Mouse (Mus musculus): ENCODE data around the gene Cep162. TPM values are rescaled to one million over a fixed set of nuclear protein-coding genes. Genes with fewer than 3 reads are reported as not detected.

Cep162 gene
- polyA plus RNA-seq, 1 experiment from 2014 or later = 13.3 TPM

DNA sequence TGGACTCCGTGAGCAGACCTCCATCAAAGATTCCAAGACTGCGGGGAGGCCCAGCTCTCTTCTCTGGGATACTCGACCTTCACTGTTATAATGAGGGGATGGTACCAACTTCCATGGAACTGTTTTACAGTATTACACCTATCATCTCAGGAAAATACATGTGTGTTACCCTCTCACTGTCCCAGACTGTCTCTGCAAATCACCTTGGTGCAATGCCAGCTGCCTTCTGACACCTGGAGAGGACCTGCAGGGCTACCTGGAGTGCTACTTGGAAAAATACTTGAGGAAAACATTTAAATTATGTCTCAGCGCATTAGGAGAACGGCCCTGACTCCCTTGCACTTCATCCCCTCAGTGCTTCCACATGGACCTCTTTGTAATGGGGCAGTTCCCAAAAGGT, 54.9 kb downstream of the Cep162 start:
- DNase-seq (ENCODE audit: low read depth, low spot score) = no peak
- CTCF ChIA-PET = no interaction called here
- H3K27me3 ChIP-seq = no peaks in the 10 kb centered on the region
- in situ Hi-C loops (cut with MboI; ENCODE audit: low pct_unique_long_range_greater_than_20kb) = no loop called here
- no peak for TF ChIP-seq CTCF (IDR thresholded peaks at IDR 0.05)
- POLR2A ChIA-PET = no interaction called here
- no peak for ATAC-seq

DNA sequence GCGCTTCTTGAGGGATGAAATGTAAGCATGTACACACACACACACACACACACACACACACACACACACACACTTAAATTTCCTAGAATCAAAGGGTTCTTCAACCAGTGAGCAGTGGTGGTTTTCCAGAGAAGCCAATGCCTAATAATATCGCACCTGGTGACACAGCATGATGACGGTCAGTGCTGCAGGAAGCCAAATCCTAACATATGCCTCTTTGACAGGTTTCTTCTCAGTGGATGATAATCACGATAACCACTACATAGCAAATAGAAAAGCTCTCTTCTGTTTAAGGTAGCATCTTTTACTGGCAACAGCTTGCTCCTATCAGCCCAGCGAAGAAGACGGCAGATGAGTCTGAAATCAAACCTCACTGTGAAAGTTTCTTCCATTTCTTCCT, 57.3 kb downstream of the Cep162 start:
- CTCF ChIA-PET = interaction anchor here (0.7 to 1.5 kb wide), 3 partner anchors 12 to 170 kb away, joined by 3 to 4 read pairs (median 4); no protein-coding TSS in a partner anchor
- DNase-seq (ENCODE audit: low read depth, low spot score) = no peak
- in situ Hi-C loops (cut with MboI; ENCODE audit: low pct_unique_long_range_greater_than_20kb) = no loop called here
- no peaks in the 10 kb centered on the region for H3K27me3 ChIP-seq
- POLR2A ChIA-PET = no interaction called here
- TF ChIP-seq CTCF (IDR thresholded peaks at IDR 0.05) = no peak
- ATAC-seq = no peak

DNA sequence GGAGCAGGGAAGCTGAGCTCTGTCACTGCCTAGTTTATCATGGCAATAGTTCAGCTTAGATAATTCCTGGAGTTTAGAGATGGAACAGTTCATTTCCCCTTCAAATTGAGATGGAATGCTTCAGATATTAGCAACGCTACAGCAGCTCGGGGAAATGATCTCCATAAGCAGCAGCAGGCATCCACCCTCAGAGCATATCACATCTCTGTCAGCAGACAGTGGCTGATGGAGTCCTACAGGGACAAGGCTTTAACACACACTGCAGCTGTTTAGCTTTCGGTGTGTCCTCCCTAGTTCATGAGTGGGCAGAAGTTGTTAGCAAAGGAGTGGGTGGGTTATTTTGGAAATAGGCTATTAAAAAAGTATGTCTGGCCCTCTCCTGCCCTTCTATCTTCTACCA, 58.1 kb downstream of the Cep162 start:
- H3K27me3 ChIP-seq = no peaks in the 10 kb centered on the region
- POLR2A ChIA-PET = no interaction called here
- in situ Hi-C loops (cut with MboI; ENCODE audit: low pct_unique_long_range_greater_than_20kb) = no loop called here
- DNase-seq (ENCODE audit: low read depth, low spot score) (no peak), ATAC-seq (no peak)
- CTCF ChIA-PET = interaction anchor here (0.7 to 1.5 kb wide), 6 partner anchors 10 to 170 kb away, joined by 3 to 5 read pairs (median 4); no protein-coding TSS in a partner anchor
- TF ChIP-seq CTCF (IDR thresholded peaks at IDR 0.05) = no peak

DNA sequence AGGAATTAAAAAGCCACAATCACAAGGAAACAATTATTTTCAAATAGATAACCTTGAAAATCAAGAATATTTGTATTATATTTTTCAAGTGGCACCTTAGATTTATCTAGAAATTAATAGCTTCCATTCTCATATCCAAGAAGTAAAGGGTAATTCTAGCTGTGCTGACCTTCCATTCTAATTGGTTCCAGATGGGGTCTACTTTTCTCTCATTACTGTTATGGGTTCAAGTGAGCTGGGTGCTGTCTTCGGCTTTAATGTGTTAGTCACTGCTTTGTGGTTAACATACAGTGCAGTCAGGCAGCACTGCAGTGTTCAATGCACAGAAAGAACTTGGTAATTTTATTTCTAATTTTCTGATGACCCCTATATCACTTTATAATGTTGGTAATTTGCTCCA, 61.6 kb downstream of the Cep162 start:
- TF ChIP-seq CTCF (IDR thresholded peaks at IDR 0.05) = no peak
- ATAC-seq (no peak), DNase-seq (ENCODE audit: low read depth, low spot score) (no peak)
- POLR2A ChIA-PET = interaction anchor here (0.6 kb wide), 1 partner anchor 1134 kb away, joined by 5 read pairs; no protein-coding TSS in a partner anchor
- CTCF ChIA-PET = interaction anchor here (1.0 to 2.1 kb wide), 3 partner anchors 8 to 13 kb away, joined by 3 to 4 read pairs (median 3); no protein-coding TSS in a partner anchor
- in situ Hi-C loops (cut with MboI; ENCODE audit: low pct_unique_long_range_greater_than_20kb) = no loop called here
- no peaks in the 10 kb centered on the region for H3K27me3 ChIP-seq

DNA sequence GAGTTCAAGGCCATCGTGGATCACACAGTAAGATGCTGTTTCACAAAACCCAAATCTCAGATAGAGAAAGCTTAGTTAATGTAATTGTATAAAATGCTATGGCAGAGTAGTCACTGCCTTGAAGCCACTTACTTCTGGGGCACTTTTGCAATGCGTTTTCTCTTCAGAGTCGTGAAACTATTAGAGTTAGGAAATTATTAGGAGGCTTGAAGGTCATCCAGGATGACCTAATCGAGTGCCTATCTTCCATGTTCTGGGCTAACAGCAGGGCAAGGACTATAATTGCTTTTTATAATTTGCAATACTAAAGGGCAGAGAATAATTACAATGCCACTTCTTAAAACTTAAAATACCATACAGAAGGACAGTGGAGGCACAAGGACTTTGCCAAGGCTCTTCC, 68.0 kb downstream of the Cep162 start:
- no peak for ATAC-seq
- DNase-seq (ENCODE audit: low read depth, low spot score) = no peak
- CTCF ChIA-PET = interaction anchor here (1.0 to 2.0 kb wide), 2 partner anchors 10 to 90 kb away, joined by 3 to 4 read pairs; no protein-coding TSS in a partner anchor
- POLR2A ChIA-PET = no interaction called here
- TF ChIP-seq CTCF (IDR thresholded peaks at IDR 0.05) = no peak
- in situ Hi-C loops (cut with MboI; ENCODE audit: low pct_unique_long_range_greater_than_20kb) = no loop called here
- H3K27me3 ChIP-seq = no peaks in the 10 kb centered on the region

DNA sequence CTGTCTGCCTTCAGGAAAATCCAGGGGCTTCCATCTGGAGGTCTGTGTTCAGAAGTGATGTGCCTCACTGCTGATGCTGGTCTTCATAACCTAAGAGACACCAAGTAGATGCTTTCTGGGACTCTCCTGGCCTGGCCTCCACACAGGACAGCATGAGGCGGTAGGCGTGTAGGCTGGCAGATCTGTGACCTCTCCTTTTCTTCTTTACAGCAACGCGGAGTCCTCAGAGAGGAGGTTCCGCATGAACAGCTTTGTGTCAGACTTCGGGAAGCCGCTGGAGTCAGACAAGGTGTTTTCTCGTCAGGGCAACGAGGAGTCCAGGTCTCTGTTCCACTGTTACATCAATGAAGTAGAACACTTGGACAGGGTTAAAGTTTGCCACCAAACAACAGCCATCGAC, 73.1 kb downstream of the Cep162 start:
- in situ Hi-C loops (cut with MboI; ENCODE audit: low pct_unique_long_range_greater_than_20kb) = no loop called here
- CTCF ChIA-PET = interaction anchor here (1.3 kb wide), 1 partner anchor 10 kb away, joined by 4 read pairs; no protein-coding TSS in a partner anchor
- no peak for TF ChIP-seq CTCF (IDR thresholded peaks at IDR 0.05)
- POLR2A ChIA-PET = no interaction called here
- H3K27me3 ChIP-seq = no peaks in the 10 kb centered on the region
- no peak for ATAC-seq
- no peak for DNase-seq (ENCODE audit: low read depth, low spot score)

DNA sequence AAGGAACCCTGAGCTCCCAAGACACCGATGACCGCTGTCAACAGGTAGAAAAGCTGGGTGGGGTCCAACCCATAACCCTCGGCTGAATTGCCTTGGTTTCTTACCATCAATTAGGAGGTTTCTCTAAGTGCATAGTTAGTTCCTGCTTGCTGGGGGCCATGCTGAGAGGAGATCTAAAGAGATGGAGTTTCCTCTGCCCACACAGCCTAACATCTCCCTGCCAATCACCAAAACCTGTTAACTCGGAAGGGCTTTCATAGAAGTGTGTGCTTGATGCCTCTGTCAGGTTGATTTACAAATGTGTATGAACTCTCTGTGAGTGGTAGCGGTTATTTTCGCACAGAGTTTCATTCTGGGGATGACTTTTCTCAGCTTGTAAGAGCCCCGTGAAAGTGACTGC, 76.8 kb downstream of the Cep162 start:
- DNase-seq (ENCODE audit: low read depth, low spot score) = no peak
- in situ Hi-C loops (cut with MboI; ENCODE audit: low pct_unique_long_range_greater_than_20kb) = no loop called here
- no peak for ATAC-seq
- no peak for TF ChIP-seq CTCF (IDR thresholded peaks at IDR 0.05)
- POLR2A ChIA-PET = no interaction called here
- CTCF ChIA-PET = no interaction called here
- H3K27me3 ChIP-seq = no peaks in the 10 kb centered on the region

DNA sequence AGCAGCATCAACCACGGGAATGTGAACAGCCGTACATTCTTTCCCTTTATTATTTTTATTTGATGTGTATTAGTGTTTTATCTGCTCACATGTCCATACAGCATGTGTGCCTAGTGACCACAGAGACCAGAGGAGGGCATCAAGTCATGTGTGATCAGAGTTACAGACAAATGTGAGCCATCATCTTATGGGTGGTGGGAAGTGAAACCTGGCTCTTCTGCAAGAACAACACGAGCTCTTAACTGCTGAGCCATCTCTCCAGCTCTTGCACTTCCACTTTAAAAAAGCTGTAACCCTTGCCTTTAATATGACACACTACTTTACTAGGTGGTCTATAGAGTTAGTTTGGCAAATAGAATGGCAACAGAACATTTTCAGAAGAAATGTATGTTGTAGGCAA, 83.8 kb downstream of the Cep162 start:
- TF ChIP-seq CTCF (IDR thresholded peaks at IDR 0.05) = no peak
- no peaks in the 10 kb centered on the region for H3K27me3 ChIP-seq
- POLR2A ChIA-PET = no interaction called here
- in situ Hi-C loops (cut with MboI; ENCODE audit: low pct_unique_long_range_greater_than_20kb) = no loop called here
- DNase-seq (ENCODE audit: low read depth, low spot score) (no peak), ATAC-seq (no peak)
- CTCF ChIA-PET = interaction anchor here (1.1 kb wide), 1 partner anchor 23 kb away, joined by 3 read pairs; no protein-coding TSS in a partner anchor

DNA sequence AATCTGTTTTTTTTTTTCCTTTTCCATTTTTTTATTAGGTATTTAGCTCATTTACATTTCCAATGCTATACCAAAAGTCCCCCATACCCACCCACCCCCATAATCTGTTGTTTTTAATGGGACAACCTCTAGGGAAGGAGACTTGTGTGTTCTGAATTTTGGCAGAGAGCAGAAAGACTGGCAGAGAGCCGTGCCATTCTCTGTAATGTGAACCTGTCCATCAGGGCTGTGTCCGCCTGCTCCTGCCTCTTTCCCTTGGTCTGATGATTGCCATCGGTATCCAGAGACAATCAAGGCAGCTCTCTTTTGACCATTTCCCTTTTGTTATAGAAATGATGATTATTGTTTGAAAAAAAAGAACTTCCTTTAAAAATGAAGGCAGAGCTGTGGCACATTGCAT, 84.4 kb downstream of the Cep162 start:
- ChIA-PET POLR2A (no interaction called here), CTCF (interaction anchor here (1.1 kb wide), 1 partner anchor 24 kb away, joined by 3 read pairs; no protein-coding TSS in a partner anchor)
- no peaks in the 10 kb centered on the region for H3K27me3 ChIP-seq
- in situ Hi-C loops (cut with MboI; ENCODE audit: low pct_unique_long_range_greater_than_20kb) = no loop called here
- no peak for ATAC-seq
- DNase-seq (ENCODE audit: low read depth, low spot score) = no peak
- TF ChIP-seq CTCF (IDR thresholded peaks at IDR 0.05) = no peak

DNA sequence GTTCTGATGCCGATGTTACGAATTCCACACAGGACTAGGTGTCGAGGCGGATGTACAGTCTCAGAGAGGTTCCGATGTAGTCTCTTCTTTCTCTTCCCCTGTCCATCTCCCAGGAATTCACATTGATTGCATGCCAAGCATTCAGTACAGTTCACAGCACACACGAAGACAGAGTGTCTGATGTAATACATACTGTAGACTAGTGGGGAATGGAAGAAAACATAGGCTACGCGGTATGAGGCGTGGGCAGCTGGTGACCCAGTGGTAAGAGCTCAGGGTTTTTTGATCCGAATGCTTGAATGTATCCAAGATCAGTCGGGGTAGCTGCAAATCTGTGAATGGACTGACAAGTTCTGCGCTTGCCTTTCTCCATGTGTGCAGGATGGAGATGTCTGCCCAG, 86.2 kb downstream of the Cep162 start:
- POLR2A ChIA-PET = no interaction called here
- DNase-seq (ENCODE audit: low read depth, low spot score) (no peak), ATAC-seq (no peak)
- TF ChIP-seq CTCF (IDR thresholded peaks at IDR 0.05) = no peak
- H3K27me3 ChIP-seq = no peaks in the 10 kb centered on the region
- in situ Hi-C loops (cut with MboI; ENCODE audit: low pct_unique_long_range_greater_than_20kb) = no loop called here
- CTCF ChIA-PET = no interaction called here

DNA sequence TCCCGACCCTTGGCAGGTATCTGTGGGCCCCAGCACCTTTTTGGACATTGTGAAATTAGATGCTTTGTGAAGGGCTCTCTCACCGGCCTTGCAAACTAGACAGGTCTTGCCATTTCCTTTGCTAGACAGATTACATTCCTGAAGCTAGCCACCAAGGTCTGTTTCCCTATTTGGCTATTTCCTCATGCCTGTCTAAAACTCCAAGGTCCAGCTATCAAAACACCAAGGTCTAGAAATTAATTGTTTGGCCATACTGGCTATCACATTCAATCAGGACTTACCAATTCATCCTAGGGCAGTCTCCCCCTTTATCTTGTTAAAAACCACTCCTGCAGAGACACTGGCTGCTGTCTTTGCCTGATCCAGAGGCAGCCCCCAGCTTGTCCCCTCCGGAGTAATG, 87.3 kb downstream of the Cep162 start:
- H3K27me3 ChIP-seq = no peaks in the 10 kb centered on the region
- CTCF ChIA-PET = no interaction called here
- in situ Hi-C loops (cut with MboI; ENCODE audit: low pct_unique_long_range_greater_than_20kb) = no loop called here
- ATAC-seq (no peak), DNase-seq (ENCODE audit: low read depth, low spot score) (no peak)
- TF ChIP-seq CTCF (IDR thresholded peaks at IDR 0.05) = no peak
- POLR2A ChIA-PET = interaction anchor here (1.0 kb wide), 1 partner anchor 13 kb away, joined by 3 read pairs; no protein-coding TSS in a partner anchor
